Mouse (Mus musculus): ENCODE measurements at regions not wholly inside any gene's neighbourhood (a gene's known extent, or its start where the extent isn't known, plus 50 kb on each side); places are given as distances from the start of the nearest gene placed in this dataset.

GRCm38 (mm10) chr14:9411822-9412403 lies 745.9 kb upstream of the 4930452B06Rik start:
- no peak for TF ChIP-seq CTCF (IDR thresholded peaks at IDR 0.05; ENCODE audit: control insufficient read depth, insufficient read depth, insufficient read length)
- no peak for TF ChIP-seq MYOG (IDR thresholded peaks at IDR 0.05; ENCODE audit: control insufficient read depth, extremely low read depth, insufficient read length)
- TF ChIP-seq MYOD1 (IDR thresholded peaks at IDR 0.05; ENCODE audit: control insufficient read depth, insufficient read length, low read depth), result no peak
- TF ChIP-seq CEBPB (IDR thresholded peaks at IDR 0.05; ENCODE audit: low read depth), result no peak
- no peak for TF ChIP-seq USF1 (IDR thresholded peaks at IDR 0.05; ENCODE audit: low read depth)
